15 mouse cellular contexts compared by ENCODE assay signal in genomic region chr2:71534242-71535052, GRCm38 (mm10). TPM values are rescaled to one million over a fixed set of nuclear protein-coding genes. Genes with fewer than 3 reads are reported as not detected.
DNase-seq lines count a peak whose midpoint lies in the region; ATAC-seq and TF ChIP-seq lines count a peak whose summit lies in the region.
"Had no signal": no experiment of that assay in that cellular context is flagged by ENCODE, and none has a peak within 500 bp of the region (broad histone marks: within the 10 kb centered on the region; RNA-seq: fewer than 3 reads in every experiment).

No protein-coding gene starts in this region.

- H3K36me3 ChIP-seq in midbrain, embryonic 10.5 days, result no peaks in the 10 kb centered on the region
- H3K36me3 ChIP-seq in midbrain, postnatal 0 days (ENCODE audit: insufficient read depth, low read length), result no peaks in the 10 kb centered on the region
- no peaks in the 10 kb centered on the region for H3K36me3 ChIP-seq in forebrain, embryonic 12.5 days (replicated peaks)
- H3K36me3 ChIP-seq in midbrain, embryonic 15.5 days (replicated peaks), result no peaks in the 10 kb centered on the region

- no peak overlapping the region; the same call in 1 of the 2 replicates for H3K4me3 ChIP-seq in midbrain, embryonic 10.5 days
- no peak overlapping the region for H3K4me3 ChIP-seq in midbrain, postnatal 0 days (ENCODE audit: low read depth, low read length)
- peak overlapping the region; percentile 49 for H3K4me3 ChIP-seq in forebrain, embryonic 12.5 days (replicated peaks)
- peak overlapping the region; percentile 14 for H3K4me3 ChIP-seq in midbrain, embryonic 15.5 days

- no peak for ATAC-seq in midbrain, postnatal 0 days (ENCODE audit: low FRiP score)
- ATAC-seq in forebrain, embryonic 12.5 days (ENCODE audit: low FRiP score), result no peak
- ATAC-seq in midbrain, embryonic 15.5 days (replicated peaks), result no peak

- no peak overlapping the region for H3K27ac ChIP-seq in midbrain, embryonic 10.5 days (replicated peaks)
- no peak overlapping the region for H3K27ac ChIP-seq in midbrain, postnatal 0 days (ENCODE audit: low read depth, low read length)
- H3K27ac ChIP-seq in forebrain, embryonic 12.5 days, result peak overlapping the region; percentile 88
- H3K27ac ChIP-seq in midbrain, embryonic 15.5 days, result 0 out of 2 replicates have a peak overlapping the region, but pooled peaks have one; percentile 42
- H3K27ac ChIP-seq: liver, embryonic 14.5 days had no signal

- peak; percentile 51 for DNase-seq in midbrain, embryonic 10.5 days (ENCODE audit: low spot score)
- no peak for DNase-seq in midbrain, postnatal 0 days (ENCODE audit: low spot score)
- peak; percentile 57 for DNase-seq in embryo, embryonic 10.5 days (ENCODE audit: low spot score)
- no peak for DNase-seq in gastrocnemius, postnatal 36 days
- no peak for DNase-seq in layer of hippocampus, postnatal 36 days
- DNase-seq in Muller cell, postnatal 12 days (ENCODE audit: inconsistent ontology term), result no peak
- DNase-seq: gastrocnemius, postnatal 14 days had no signal

- no peaks in the 10 kb centered on the region for H3K9me3 ChIP-seq in midbrain, embryonic 10.5 days (replicated peaks)
- no peaks in the 10 kb centered on the region for H3K9me3 ChIP-seq in midbrain, postnatal 0 days (ENCODE audit: low read length)
- H3K9me3 ChIP-seq in forebrain, embryonic 12.5 days, result no peaks in the 10 kb centered on the region
- no peaks in the 10 kb centered on the region for H3K9me3 ChIP-seq in midbrain, embryonic 15.5 days
- H3K9me3 ChIP-seq: G1E had no signal

- no peak overlapping the region for H3K9ac ChIP-seq in midbrain, postnatal 0 days (replicated peaks; ENCODE audit: low read length, poor library complexity, severe bottlenecking)
- peak overlapping the region; percentile 61 for H3K9ac ChIP-seq in forebrain, embryonic 12.5 days
- no peak overlapping the region for H3K9ac ChIP-seq in midbrain, embryonic 15.5 days
- H3K9ac ChIP-seq: liver, embryonic 14.5 days had no signal

- peaks cover 26% of the 10 kb centered on the region for H3K4me1 ChIP-seq in midbrain, embryonic 10.5 days
- H3K4me1 ChIP-seq in midbrain, postnatal 0 days (ENCODE audit: insufficient read depth, low read length), result no peaks in the 10 kb centered on the region
- H3K4me1 ChIP-seq in forebrain, embryonic 12.5 days, result peaks cover 25% of the 10 kb centered on the region
- H3K4me1 ChIP-seq in midbrain, embryonic 15.5 days, result peaks cover 6% of the 10 kb centered on the region

- peaks cover 100% of the 10 kb centered on the region for H3K27me3 ChIP-seq in midbrain, embryonic 10.5 days (ENCODE audit: low read depth, poor library complexity, severe bottlenecking)
- peaks cover 73% of the 10 kb centered on the region for H3K27me3 ChIP-seq in midbrain, postnatal 0 days (ENCODE audit: insufficient read depth, low read length)
- H3K27me3 ChIP-seq in forebrain, embryonic 12.5 days, result peaks cover 89% of the 10 kb centered on the region
- peaks cover 84% of the 10 kb centered on the region for H3K27me3 ChIP-seq in midbrain, embryonic 15.5 days (replicated peaks)

- under 1% methylated on average over 20 of the region's 20 CpGs for WGBS in midbrain, embryonic 10.5 days
- WGBS in midbrain, postnatal 0 days, result 3% methylated on average over 20 of the region's 20 CpGs
- WGBS in forebrain, embryonic 12.5 days, result 1% methylated on average over 20 of the region's 20 CpGs
- WGBS in midbrain, embryonic 15.5 days, result 2% methylated on average over 20 of the region's 20 CpGs

- no peak overlapping the region for H3K4me2 ChIP-seq in midbrain, postnatal 0 days (ENCODE audit: low read depth, low read length, poor library complexity, severe bottlenecking)
- H3K4me2 ChIP-seq in forebrain, embryonic 12.5 days, result peak overlapping the region; percentile 61
- H3K4me2 ChIP-seq in midbrain, embryonic 15.5 days, result peak overlapping the region; percentile 11; the same call in 1 of the 2 replicates

- intact Hi-C loops in gastrocnemius, postnatal 36 days (cut with DNase I), result no loop called here

- no peak for TF ChIP-seq CTCF in midbrain, postnatal 0 days (IDR thresholded peaks at IDR 0.05)

RNA-seq across cellular contexts. Expression of gene Dlx1, which starts 6.5 kb away (rescaled TPM):
- polyA plus RNA-seq in midbrain, embryonic 10.5 days (2016; fragmentation: Nextera tagmentation; extraction: Ambion mirVana), result 12.2 and 22.4 TPM in 2 replicates
- 2.8 and 8.8 TPM in 2 replicates for total RNA-seq in midbrain, postnatal 0 days (2014; rRNA removed)
- 10.5 and 25.5 TPM in 2 replicates for polyA plus RNA-seq in midbrain, postnatal 0 days (2015; fragmentation: Nextera tagmentation; extraction: Ambion mirVana)
- 207 and 300 TPM in 2 replicates for polyA plus RNA-seq in forebrain, embryonic 12.5 days (2016; fragmentation: Nextera tagmentation; extraction: Ambion mirVana)
- polyA plus RNA-seq in midbrain, embryonic 15.5 days (2015; fragmentation: Nextera tagmentation; extraction: Ambion mirVana), result 44.3 and 55.9 TPM in 2 replicates
- not detected for total RNA-seq in gastrocnemius, postnatal 36 days (2021)
- 10 to 100 TPM; 15.0 to 16.2 TPM for total RNA-seq in layer of hippocampus, postnatal 36 days (2021)
- total RNA-seq: megakaryocyte progenitor cell, adult 5-6 weeks had no signal
- polyA plus RNA-seq: kidney, embryonic 16.5 days had no signal

RNA-seq across cellular contexts. Expression of gene Dlx2, which starts 12.1 kb away (rescaled TPM):
- 6.2 and 9.2 TPM in 2 replicates for polyA plus RNA-seq in midbrain, embryonic 10.5 days (2016; fragmentation: Nextera tagmentation; extraction: Ambion mirVana)
- total RNA-seq in midbrain, postnatal 0 days (2014; rRNA removed), result 0.38 and 1.2 TPM in 2 replicates
- 3.1 and 8.4 TPM in 2 replicates for polyA plus RNA-seq in midbrain, postnatal 0 days (2015; fragmentation: Nextera tagmentation; extraction: Ambion mirVana)
- polyA plus RNA-seq in forebrain, embryonic 12.5 days (2016; fragmentation: Nextera tagmentation; extraction: Ambion mirVana), result 85.9 and 133 TPM in 2 replicates
- 8.0 and 10.7 TPM in 2 replicates for polyA plus RNA-seq in midbrain, embryonic 15.5 days (2015; fragmentation: Nextera tagmentation; extraction: Ambion mirVana)
- not detected for total RNA-seq in gastrocnemius, postnatal 36 days (2021)
- total RNA-seq in layer of hippocampus, postnatal 36 days (2021), result 1 to 10 TPM; 4.9 to 5.3 TPM
- total RNA-seq: G1E; heart, postnatal 36 days; megakaryocyte progenitor cell, adult 5-6 weeks; neutrophil, adult 5-6 weeks had no signal
- polyA plus RNA-seq: G1E; kidney, embryonic 16.5 days had no signal

Comparison
In these comparisons a context has a peak if more than half of its experiments do, and no peak if none do; other contexts are left out.
1. DNase-seq: peak in midbrain, embryonic 10.5 days (single experiment) and embryo, embryonic 10.5 days (single experiment); none in midbrain, postnatal 0 days (single experiment), gastrocnemius, postnatal 36 days (0 of 2), layer of hippocampus, postnatal 36 days (0 of 2) and Muller cell, postnatal 12 days (single experiment).
2. H3K27ac ChIP-seq: peak in forebrain, embryonic 12.5 days (single experiment) and midbrain, embryonic 15.5 days (single experiment); none in midbrain, embryonic 10.5 days (single experiment) and midbrain, postnatal 0 days (single experiment).
3. H3K4me3 ChIP-seq: peak in forebrain, embryonic 12.5 days (single experiment) and midbrain, embryonic 15.5 days (single experiment); none in midbrain, embryonic 10.5 days (single experiment) and midbrain, postnatal 0 days (single experiment).